Mouse (Mus musculus): ENCODE results near the gene Pus1. TPM values are rescaled to one million over a fixed set of nuclear protein-coding genes. Genes with fewer than 3 reads are reported as not detected.

The Pus1 gene
- total and polyA plus RNA-seq, 3 experiments = 16.2 to 21.3 (median 19.1) TPM

GRCm38 (mm10) chr5:110788684-110789083 lies 8.2 kb upstream of the Pus1 start:
- Histone ChIP-seq H3K79me2 (replicated peaks; ENCODE audit: control insufficient read depth, insufficient read depth, low read length) (no peaks in the 10 kb centered on the region), H3K9ac (ENCODE audit: low read depth, low read length) (no peak overlapping the region), H3K4me1 (ENCODE audit: control insufficient read depth, insufficient read depth, low read length) (no peaks in the 10 kb centered on the region), H3K4me3 (no peak overlapping the region), H3K36me3 (ENCODE audit: control insufficient read depth, insufficient read depth, low read length) (no peaks in the 10 kb centered on the region), H3K27me3 (ENCODE audit: control insufficient read depth, insufficient read depth, low read length) (no peaks in the 10 kb centered on the region), H3K27ac (no peak overlapping the region)
- DNase-seq = peak; percentile 31 to 45
- intact Hi-C loops (cut with DNase I) = loop anchor here (1.0 to 5.0 kb wide), 2 partner anchors 135 to 479 kb away; no protein-coding TSS in a partner anchor
- 59% methylated on average over 5 of the region's 5 CpGs for WGBS
- no peak for TF ChIP-seq EP300 (IDR thresholded peaks at IDR 0.05; ENCODE audit: insufficient read depth, low read depth, low read length)
- no peak for TF ChIP-seq POLR2A (IDR thresholded peaks at IDR 0.05; ENCODE audit: insufficient read depth, low read depth, low read length)
- peak; percentile 88 for TF ChIP-seq CTCF (IDR thresholded peaks at IDR 0.05)

GRCm38 (mm10) chr5:110786081-110786835 lies 5.8 kb upstream of the Pus1 start:
- H3K27ac ChIP-seq = no peak overlapping the region

GRCm38 (mm10) chr5:110783150-110783549 lies 2.7 kb upstream of the Pus1 start:
- no peak overlapping the region for H3K27ac ChIP-seq
- H3K9ac ChIP-seq (ENCODE audit: low read depth, low read length) = no peak overlapping the region
- no peaks in the 10 kb centered on the region for H3K27me3 ChIP-seq (ENCODE audit: control insufficient read depth, insufficient read depth, low read length)
- intact Hi-C loops (cut with DNase I) = no loop called here
- TF ChIP-seq EP300 (IDR thresholded peaks at IDR 0.05; ENCODE audit: insufficient read depth, low read depth, low read length) (no peak), POLR2A (IDR thresholded peaks at IDR 0.05; ENCODE audit: insufficient read depth, low read depth, low read length) (no peak), CTCF (IDR thresholded peaks at IDR 0.05) (no peak)
- 63% methylated on average over 8 of the region's 8 CpGs for WGBS
- no peak overlapping the region for H3K4me3 ChIP-seq
- DNase-seq = no peak
- no peaks in the 10 kb centered on the region for H3K79me2 ChIP-seq (replicated peaks; ENCODE audit: control insufficient read depth, insufficient read depth, low read length)
- H3K4me1 ChIP-seq (ENCODE audit: control insufficient read depth, insufficient read depth, low read length) = peaks cover 2% of the 10 kb centered on the region
- no peaks in the 10 kb centered on the region for H3K36me3 ChIP-seq (ENCODE audit: control insufficient read depth, insufficient read depth, low read length)

More at GRCm38 (mm10) chr5:110786081-110786835, 5.8 kb upstream of the Pus1 start:
- H3K79me2 ChIP-seq (replicated peaks; ENCODE audit: control insufficient read depth, insufficient read depth, low read length) = no peaks in the 10 kb centered on the region
- 55% methylated on average over 11 of the region's 11 CpGs for WGBS
- no peaks in the 10 kb centered on the region for H3K36me3 ChIP-seq (ENCODE audit: control insufficient read depth, insufficient read depth, low read length)
- DNase-seq = peak in 1 of 2 experiments; percentile 26
- intact Hi-C loops (cut with DNase I) = loop anchor here (5.0 kb wide), 1 partner anchor 481 kb away; no protein-coding TSS in a partner anchor
- no peaks in the 10 kb centered on the region for H3K4me1 ChIP-seq (ENCODE audit: control insufficient read depth, insufficient read depth, low read length)
- TF ChIP-seq CTCF (IDR thresholded peaks at IDR 0.05) (peak; percentile 62), POLR2A (IDR thresholded peaks at IDR 0.05; ENCODE audit: insufficient read depth, low read depth, low read length) (no peak)
- H3K27me3 ChIP-seq (ENCODE audit: control insufficient read depth, insufficient read depth, low read length) = no peaks in the 10 kb centered on the region
- no peak overlapping the region for H3K4me3 ChIP-seq
- H3K9ac ChIP-seq (ENCODE audit: low read depth, low read length) = no peak overlapping the region

GRCm38 (mm10) chr5:110781529-110782238 lies 1.2 kb upstream of the Pus1 start:
- no peak overlapping the region for H3K9ac ChIP-seq (ENCODE audit: low read depth, low read length)
- no peaks in the 10 kb centered on the region for H3K36me3 ChIP-seq (ENCODE audit: control insufficient read depth, insufficient read depth, low read length)
- WGBS = 51% methylated on average over 7 of the region's 7 CpGs
- no peaks in the 10 kb centered on the region for H3K79me2 ChIP-seq (replicated peaks; ENCODE audit: control insufficient read depth, insufficient read depth, low read length)
- no peak overlapping the region for H3K4me3 ChIP-seq
- intact Hi-C loops (cut with DNase I) = no loop called here
- DNase-seq = no peak
- peaks cover 2% of the 10 kb centered on the region for H3K4me1 ChIP-seq (ENCODE audit: control insufficient read depth, insufficient read depth, low read length)
- H3K27me3 ChIP-seq (ENCODE audit: control insufficient read depth, insufficient read depth, low read length) = no peaks in the 10 kb centered on the region
- TF ChIP-seq CTCF (IDR thresholded peaks at IDR 0.05) (no peak), EP300 (IDR thresholded peaks at IDR 0.05; ENCODE audit: insufficient read depth, low read depth, low read length) (no peak), POLR2A (IDR thresholded peaks at IDR 0.05; ENCODE audit: insufficient read depth, low read depth, low read length) (no peak)
- no peak overlapping the region for H3K27ac ChIP-seq

- Histone ChIP-seq H3K4me1 (ENCODE audit: control insufficient read depth, insufficient read depth, low read length) (peaks cover 2% of the 10 kb centered on the region), H3K4me3 (peak overlapping the region; percentile 79), H3K79me2 (replicated peaks; ENCODE audit: control insufficient read depth, insufficient read depth, low read length) (no peaks in the 10 kb centered on the region), H3K27ac (peak overlapping the region; percentile 34; the same call in 1 of the 2 replicates), H3K9ac (ENCODE audit: low read depth, low read length) (peak overlapping the region; percentile 61), H3K36me3 (ENCODE audit: control insufficient read depth, insufficient read depth, low read length) (no peaks in the 10 kb centered on the region), H3K27me3 (ENCODE audit: control insufficient read depth, insufficient read depth, low read length) (no peaks in the 10 kb centered on the region)
- TF ChIP-seq CTCF (IDR thresholded peaks at IDR 0.05) = no peak
- TF ChIP-seq POLR2A (IDR thresholded peaks at IDR 0.05; ENCODE audit: insufficient read depth, low read depth, low read length) = no peak
- TF ChIP-seq EP300 (IDR thresholded peaks at IDR 0.05; ENCODE audit: insufficient read depth, low read depth, low read length) = no peak
- intact Hi-C loops (cut with DNase I) = no loop called here
- 48% methylated on average over 10 of the region's 10 CpGs for WGBS
- DNase-seq = no peak
Observed at GRCm38 (mm10) chr5:110780761-110781528, 486 bp upstream of the Pus1 start.

Measured in heart, adult 2 months (tissue).